Mouse (Mus musculus): Measurements from ENCODE around the gene Dnaaf5. TPM values are rescaled to one million over a fixed set of nuclear protein-coding genes. Genes with fewer than 3 reads are reported as not detected.

The Dnaaf5 gene
- polyA plus RNA-seq, 1 experiment, result 26.3 TPM

GRCm38 (mm10) chr5:139216121-139216520 lies 66.1 kb downstream of the Dnaaf5 start:
- TF ChIP-seq E2F4 (IDR thresholded peaks at IDR 0.05; ENCODE audit: insufficient read depth), result no peak
- peak; percentile 22 for TF ChIP-seq TCF12 (IDR thresholded peaks at IDR 0.05; ENCODE audit: insufficient read depth, poor library complexity, severe bottlenecking)
- TF ChIP-seq MYOD1 (IDR thresholded peaks at IDR 0.05; ENCODE audit: control insufficient read depth in 1 of 3, insufficient read length in 2 of 3, low read depth in 2 of 3), result peak; percentile 87 to 98 (median 95)
- no peak overlapping the region for H3K4me3 ChIP-seq
- H3K27me3 ChIP-seq (ENCODE audit: control insufficient read depth, insufficient read depth, insufficient read length), result no peaks in the 10 kb centered on the region
- no peaks in the 10 kb centered on the region for H3K36me3 ChIP-seq (ENCODE audit: control insufficient read depth, insufficient read depth)
- H3K4me2 ChIP-seq (ENCODE audit: low read depth), result peak overlapping the region; percentile 50
- H3K79me2 ChIP-seq (ENCODE audit: control insufficient read depth, insufficient read depth), result peaks cover 36% of the 10 kb centered on the region
- no peak overlapping the region for H3ac ChIP-seq (ENCODE audit: control insufficient read depth, insufficient read length)

GRCm38 (mm10) chr5:139216774-139217173 lies 66.8 kb downstream of the Dnaaf5 start:
- TF ChIP-seq POLR2A (IDR thresholded peaks at IDR 0.05; ENCODE audit: insufficient read length, low read depth) (no peak), CEBPB (IDR thresholded peaks at IDR 0.05; ENCODE audit: insufficient read depth, poor library complexity, severe bottlenecking) (no peak), MYOG (IDR thresholded peaks at IDR 0.05; ENCODE audit: control insufficient read depth in 1 of 3, insufficient read depth in 1 of 3, insufficient read length in 2 of 3, low read depth in 2 of 3) (peak; percentile 96 to 99 (median 98)), MYOD1 (IDR thresholded peaks at IDR 0.05; ENCODE audit: control insufficient read depth in 1 of 3, insufficient read length in 2 of 3, low read depth in 2 of 3) (peak; percentile 95 to 99 (median 96)), SRF (IDR thresholded peaks at IDR 0.05; ENCODE audit: control insufficient read depth, insufficient read length, low read depth) (no peak), TCF3 (IDR thresholded peaks at IDR 0.05; ENCODE audit: insufficient read length, low read depth) (peak; percentile 93), REST (IDR thresholded peaks at IDR 0.05; ENCODE audit: insufficient read depth, insufficient read length) (no peak), E2F4 (IDR thresholded peaks at IDR 0.05; ENCODE audit: insufficient read depth) (no peak), TCF12 (IDR thresholded peaks at IDR 0.05; ENCODE audit: insufficient read depth, poor library complexity, severe bottlenecking) (peak; percentile 97), POLR2AphosphoS2 (IDR thresholded peaks at IDR 0.05; ENCODE audit: insufficient read length, low read depth) (no peak), MAX (IDR thresholded peaks at IDR 0.05; ENCODE audit: low read depth) (no peak), USF1 (IDR thresholded peaks at IDR 0.05; ENCODE audit: low read depth) (no peak)
- Histone ChIP-seq H3K27me3 (ENCODE audit: control insufficient read depth, insufficient read depth, insufficient read length) (no peaks in the 10 kb centered on the region), H3ac (ENCODE audit: control insufficient read depth, insufficient read length) (no peak overlapping the region), H3K36me3 (ENCODE audit: control insufficient read depth, insufficient read depth) (peaks cover 1% of the 10 kb centered on the region), H3K4me2 (ENCODE audit: low read depth) (peak overlapping the region; percentile 50), H3K4me3 (no peak overlapping the region), H3K79me2 (ENCODE audit: control insufficient read depth, insufficient read depth) (peaks cover 33% of the 10 kb centered on the region)

GRCm38 (mm10) chr5:139220006-139220515 lies 70.0 kb downstream of the Dnaaf5 start:
- H3ac ChIP-seq (ENCODE audit: control insufficient read depth, insufficient read length), result no peak overlapping the region
- H3K79me2 ChIP-seq (ENCODE audit: control insufficient read depth, insufficient read depth), result peaks cover 5% of the 10 kb centered on the region
- H3K4me3 ChIP-seq, result no peak overlapping the region
- peak; percentile 95 for TF ChIP-seq TCF12 (IDR thresholded peaks at IDR 0.05; ENCODE audit: insufficient read depth, poor library complexity, severe bottlenecking)
- TF ChIP-seq CEBPB (IDR thresholded peaks at IDR 0.05; ENCODE audit: insufficient read depth, poor library complexity, severe bottlenecking), result no peak
- TF ChIP-seq USF1 (IDR thresholded peaks at IDR 0.05; ENCODE audit: low read depth), result no peak
- TF ChIP-seq SRF (IDR thresholded peaks at IDR 0.05; ENCODE audit: control insufficient read depth, insufficient read length, low read depth), result no peak
- peak; percentile 97 to 100 (median 98) for TF ChIP-seq MYOD1 (IDR thresholded peaks at IDR 0.05; ENCODE audit: control insufficient read depth in 1 of 3, insufficient read length in 2 of 3, low read depth in 2 of 3)
- no peak for TF ChIP-seq E2F4 (IDR thresholded peaks at IDR 0.05; ENCODE audit: insufficient read depth)
- no peak for TF ChIP-seq POLR2AphosphoS2 (IDR thresholded peaks at IDR 0.05; ENCODE audit: insufficient read length, low read depth)
- TF ChIP-seq REST (IDR thresholded peaks at IDR 0.05; ENCODE audit: insufficient read depth, insufficient read length), result no peak
- peak; percentile 91 for TF ChIP-seq TCF3 (IDR thresholded peaks at IDR 0.05; ENCODE audit: insufficient read length, low read depth)
- TF ChIP-seq MYOG (IDR thresholded peaks at IDR 0.05; ENCODE audit: control insufficient read depth in 1 of 3, insufficient read depth in 1 of 3, insufficient read length in 2 of 3, low read depth in 2 of 3), result peak; percentile 91 to 99 (median 98)
- H3K36me3 ChIP-seq (ENCODE audit: control insufficient read depth, insufficient read depth), result peaks cover 20% of the 10 kb centered on the region
- no peaks in the 10 kb centered on the region for H3K27me3 ChIP-seq (ENCODE audit: control insufficient read depth, insufficient read depth, insufficient read length)
- H3K4me2 ChIP-seq (ENCODE audit: low read depth), result no peak overlapping the region

DNA sequence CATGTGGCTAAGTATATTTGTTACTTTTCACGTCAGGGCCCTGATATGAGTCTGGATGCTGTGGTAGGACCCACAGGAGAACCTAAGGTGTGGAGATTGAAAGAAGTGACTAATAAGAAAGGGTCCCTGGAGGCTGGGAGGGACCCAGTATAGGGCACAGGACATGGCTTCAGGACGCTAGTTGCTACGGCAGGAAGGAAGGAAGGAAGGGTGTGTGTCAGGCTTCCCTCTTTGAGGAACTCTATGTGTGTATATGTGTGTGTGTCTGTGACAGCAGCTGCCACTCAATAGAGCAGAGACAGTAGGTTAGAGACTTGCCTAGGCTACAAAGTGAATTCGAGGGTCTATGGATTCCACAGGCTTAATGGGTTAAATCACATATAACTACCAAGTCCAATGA lies 70.6 kb downstream of the Dnaaf5 start:
- H3K36me3 ChIP-seq (ENCODE audit: control insufficient read depth, insufficient read depth), result peaks cover 20% of the 10 kb centered on the region

More for the DNA sequence above, 70.6 kb downstream of the Dnaaf5 start:
- Histone ChIP-seq H3K27me3 (ENCODE audit: control insufficient read depth, insufficient read depth, insufficient read length) (no peaks in the 10 kb centered on the region), H3K79me2 (ENCODE audit: control insufficient read depth, insufficient read depth) (peaks cover 5% of the 10 kb centered on the region), H3K4me3 (no peak overlapping the region), H3K4me2 (ENCODE audit: low read depth) (no peak overlapping the region), H3ac (ENCODE audit: control insufficient read depth, insufficient read length) (no peak overlapping the region)
- TF ChIP-seq REST (IDR thresholded peaks at IDR 0.05; ENCODE audit: insufficient read depth, insufficient read length) (no peak), POLR2A (IDR thresholded peaks at IDR 0.05; ENCODE audit: insufficient read length, low read depth) (no peak), POLR2AphosphoS2 (IDR thresholded peaks at IDR 0.05; ENCODE audit: insufficient read length, low read depth) (no peak), TCF3 (IDR thresholded peaks at IDR 0.05; ENCODE audit: insufficient read length, low read depth) (no peak), MYOG (IDR thresholded peaks at IDR 0.05; ENCODE audit: control insufficient read depth in 1 of 3, insufficient read depth in 1 of 3, insufficient read length in 2 of 3, low read depth in 2 of 3) (no peak), USF1 (IDR thresholded peaks at IDR 0.05; ENCODE audit: low read depth) (no peak), SRF (IDR thresholded peaks at IDR 0.05; ENCODE audit: control insufficient read depth, insufficient read length, low read depth) (no peak), MYOD1 (IDR thresholded peaks at IDR 0.05; ENCODE audit: control insufficient read depth in 1 of 3, insufficient read length in 2 of 3, low read depth in 2 of 3) (no peak), MAX (IDR thresholded peaks at IDR 0.05; ENCODE audit: low read depth) (no peak), CEBPB (IDR thresholded peaks at IDR 0.05; ENCODE audit: insufficient read depth, poor library complexity, severe bottlenecking) (no peak), TCF12 (IDR thresholded peaks at IDR 0.05; ENCODE audit: insufficient read depth, poor library complexity, severe bottlenecking) (no peak), E2F4 (IDR thresholded peaks at IDR 0.05; ENCODE audit: insufficient read depth) (no peak)
